In genomic region chr11:100297801-100298200, GRCm38 (mm10) we compare ENCODE assay signal across 8 mouse cellular contexts. TPM values are rescaled to one million over a fixed set of nuclear protein-coding genes. Genes with fewer than 3 reads are reported as not detected.
DNase-seq lines count a peak whose midpoint lies in the region; ATAC-seq and TF ChIP-seq lines count a peak whose summit lies in the region.

No protein-coding gene starts in this region.

- no peaks in the 10 kb centered on the region for H3K36me3 ChIP-seq in kidney, embryonic 16.5 days (ENCODE audit: insufficient read depth, low read length)
- no peaks in the 10 kb centered on the region for H3K36me3 ChIP-seq in G1E (replicated peaks)
- no peaks in the 10 kb centered on the region for H3K36me3 ChIP-seq in forebrain, embryonic 14.5 days (ENCODE audit: control insufficient read depth, insufficient read depth, low read length)
- H3K36me3 ChIP-seq in liver, embryonic 13.5 days = no peaks in the 10 kb centered on the region
- H3K36me3 ChIP-seq in stomach, embryonic 16.5 days (ENCODE audit: control insufficient read depth, insufficient read depth, low read length) = no peaks in the 10 kb centered on the region

- intact Hi-C loops in left cerebral cortex, postnatal 14 days (cut with DNase I) = loop anchor here (5.0 kb wide), 1 partner anchor 916 kb away; no protein-coding TSS in a partner anchor

- no peaks in the 10 kb centered on the region for H3K9me3 ChIP-seq in kidney, embryonic 16.5 days (ENCODE audit: low read length)
- no peaks in the 10 kb centered on the region for H3K9me3 ChIP-seq in G1E (replicated peaks)
- no peaks in the 10 kb centered on the region for H3K9me3 ChIP-seq in forebrain, embryonic 14.5 days (replicated peaks; ENCODE audit: control insufficient read depth, low read length)
- no peaks in the 10 kb centered on the region for H3K9me3 ChIP-seq in liver, embryonic 13.5 days (replicated peaks)
- H3K9me3 ChIP-seq in stomach, embryonic 16.5 days (replicated peaks; ENCODE audit: control insufficient read depth, low read length) = no peaks in the 10 kb centered on the region

- H3K4me1 ChIP-seq in kidney, embryonic 16.5 days (ENCODE audit: insufficient read depth, low read length) = 0 out of 2 replicates have a peak, but pooled peaks cover 4% of the 10 kb centered on the region
- peaks cover 5% of the 10 kb centered on the region; the same call in 1 of the 2 replicates for H3K4me1 ChIP-seq in G1E (ENCODE audit: insufficient read depth, low read depth, low read length)
- H3K4me1 ChIP-seq in forebrain, embryonic 14.5 days (ENCODE audit: control insufficient read depth, insufficient read depth, low read length) = no peaks in the 10 kb centered on the region; the same call in 1 of the 2 replicates
- H3K4me1 ChIP-seq in liver, embryonic 13.5 days (replicated peaks) = peaks cover 5% of the 10 kb centered on the region
- H3K4me1 ChIP-seq in stomach, embryonic 16.5 days (ENCODE audit: control insufficient read depth, insufficient read depth, low read length) = no peaks in the 10 kb centered on the region

- peak; percentile 47 for TF ChIP-seq CTCF in G1E (IDR thresholded peaks at IDR 0.05; ENCODE audit: low read depth, low read length)

- no peak overlapping the region for H3K4me3 ChIP-seq in kidney, embryonic 16.5 days (ENCODE audit: low read length)
- no peak overlapping the region for H3K4me3 ChIP-seq in G1E (ENCODE audit: low read depth, low read length)
- H3K4me3 ChIP-seq in forebrain, embryonic 14.5 days (ENCODE audit: low read depth, low read length) = no peak overlapping the region
- no peak overlapping the region; the same call in 1 of the 2 replicates for H3K4me3 ChIP-seq in liver, embryonic 13.5 days (replicated peaks)
- no peak overlapping the region for H3K4me3 ChIP-seq in stomach, embryonic 16.5 days (replicated peaks; ENCODE audit: low read length)

- no peak overlapping the region for H3K27ac ChIP-seq in kidney, embryonic 16.5 days (ENCODE audit: low read length)
- H3K27ac ChIP-seq in forebrain, embryonic 14.5 days (ENCODE audit: low read depth, low read length) = no peak overlapping the region
- H3K27ac ChIP-seq in liver, embryonic 13.5 days = no peak overlapping the region
- no peak overlapping the region for H3K27ac ChIP-seq in stomach, embryonic 16.5 days (ENCODE audit: low read length)

- ATAC-seq in kidney, embryonic 16.5 days (ENCODE audit: low FRiP score, low TSS enrichment) = no peak
- ATAC-seq in G1E (ENCODE audit: extremely low read depth, insufficient number of reproducible peaks, low FRiP score, poor library complexity, severe bottlenecking) = no peak
- no peak for ATAC-seq in forebrain, embryonic 14.5 days
- ATAC-seq in liver, embryonic 13.5 days (ENCODE audit: low read depth) = no peak
- ATAC-seq in stomach, embryonic 16.5 days (ENCODE audit: insufficient read depth, low FRiP score) = no peak

- WGBS in kidney, embryonic 16.5 days = 35% methylated on average over 5 of the region's 5 CpGs
- 39% methylated on average over 5 of the region's 5 CpGs for WGBS in forebrain, embryonic 14.5 days
- whole genome bisulfite sequencing in liver, embryonic 13.5 days (ENCODE audit: insufficient replicate concordance) = 29% methylated on average over 5 of the region's 5 CpGs
- 23% methylated on average over 5 of the region's 5 CpGs for WGBS in stomach, embryonic 16.5 days

- H3K27me3 ChIP-seq in kidney, embryonic 16.5 days (ENCODE audit: insufficient read depth, low read length) = no peaks in the 10 kb centered on the region
- peaks cover 12% of the 10 kb centered on the region for H3K27me3 ChIP-seq in G1E (ENCODE audit: insufficient read depth, low read length)
- no peaks in the 10 kb centered on the region for H3K27me3 ChIP-seq in forebrain, embryonic 14.5 days (replicated peaks; ENCODE audit: control insufficient read depth, insufficient read depth, low read length)
- no peaks in the 10 kb centered on the region for H3K27me3 ChIP-seq in liver, embryonic 13.5 days
- H3K27me3 ChIP-seq in stomach, embryonic 16.5 days (ENCODE audit: control insufficient read depth, insufficient read depth, low read length) = no peaks in the 10 kb centered on the region

- peak overlapping the region; percentile 15; the same call in 1 of the 2 replicates for H3K9ac ChIP-seq in kidney, embryonic 16.5 days (replicated peaks; ENCODE audit: low read length)
- H3K9ac ChIP-seq in forebrain, embryonic 14.5 days (ENCODE audit: low read length) = no peak overlapping the region
- no peak overlapping the region; the same call in 1 of the 2 replicates for H3K9ac ChIP-seq in liver, embryonic 13.5 days
- no peak overlapping the region for H3K9ac ChIP-seq in stomach, embryonic 16.5 days (ENCODE audit: low read length)

- no peak for DNase-seq in kidney, adult 18-20 months
- no peak for DNase-seq in G1E (ENCODE audit: low spot score)
- DNase-seq in forebrain, embryonic 14.5 days (ENCODE audit: low spot score) = no peak
- DNase-seq in liver, embryonic 13.5 days = no peak
- DNase-seq in urinary bladder, postnatal 36 days (ENCODE audit: low spot score in 2 of 2) = no peak
- no peak for DNase-seq in left cerebral cortex, postnatal 14 days (ENCODE audit: low spot score in 2 of 2)

- peak overlapping the region; percentile 42 for H3K4me2 ChIP-seq in kidney, embryonic 16.5 days (replicated peaks; ENCODE audit: low read depth, low read length)
- H3K4me2 ChIP-seq in forebrain, embryonic 14.5 days (ENCODE audit: low read length) = peak overlapping the region; percentile 33; the same call in 1 of the 2 replicates
- H3K4me2 ChIP-seq in liver, embryonic 13.5 days = peak overlapping the region; percentile 54
- H3K4me2 ChIP-seq in stomach, embryonic 16.5 days (ENCODE audit: low read depth, low read length) = peak overlapping the region; percentile 40

RNA-seq across cellular contexts. Expression of gene Eif1, which starts 21.9 kb away (rescaled TPM):
- polyA plus RNA-seq in kidney, embryonic 16.5 days (2015; fragmentation: Nextera tagmentation; extraction: Ambion mirVana) = 1,403 and 1,568 TPM in 2 replicates
- total RNA-seq in G1E (2014; fragmentation: Nextera tagmentation) (916 and 1,324 TPM in 2 replicates), G1E (2017) (235 and 344 TPM in 2 replicates)
- polyA plus RNA-seq in G1E (2012) = 514 and 548 TPM in 2 replicates
- 1,289 and 1,493 TPM in 2 replicates for polyA plus RNA-seq in forebrain, embryonic 14.5 days (2014; fragmentation: Nextera tagmentation; extraction: Ambion mirVana)
- polyA plus RNA-seq in liver, embryonic 13.5 days (2015; fragmentation: Nextera tagmentation; extraction: Ambion mirVana) = 1,883 and 1,943 TPM in 2 replicates
- polyA plus RNA-seq in stomach, embryonic 16.5 days (2015; fragmentation: Nextera tagmentation; extraction: Ambion mirVana) = 1,614 and 1,638 TPM in 2 replicates
- 100 to 1,000 TPM; 803 to 821 TPM for total RNA-seq in left cerebral cortex, postnatal 14 days (2021)

RNA-seq across cellular contexts. Expression of gene Krt42, which starts 28.1 kb away (rescaled TPM):
- polyA plus RNA-seq in kidney, embryonic 16.5 days (2015; fragmentation: Nextera tagmentation; extraction: Ambion mirVana) = not detected in 2 replicates
- total RNA-seq in G1E (2014; fragmentation: Nextera tagmentation) (not detected in 2 replicates), G1E (2017) (0.11 TPM in 1 of 2 replicates, not detected in the other)
- not detected in 2 replicates for polyA plus RNA-seq in G1E (2012)
- 0.21 TPM in 1 of 2 replicates, not detected in the other for polyA plus RNA-seq in forebrain, embryonic 14.5 days (2014; fragmentation: Nextera tagmentation; extraction: Ambion mirVana)
- not detected in 2 replicates for polyA plus RNA-seq in liver, embryonic 13.5 days (2015; fragmentation: Nextera tagmentation; extraction: Ambion mirVana)
- polyA plus RNA-seq in stomach, embryonic 16.5 days (2015; fragmentation: Nextera tagmentation; extraction: Ambion mirVana) = not detected in 2 replicates
- total RNA-seq in left cerebral cortex, postnatal 14 days (2021) = not detected

RNA-seq across cellular contexts. Expression of gene Gast, which starts 36.4 kb away (rescaled TPM):
- polyA plus RNA-seq in kidney, embryonic 16.5 days (2015; fragmentation: Nextera tagmentation; extraction: Ambion mirVana) = not detected in 2 replicates
- not detected in 2 replicates for total RNA-seq in G1E (2014; fragmentation: Nextera tagmentation)
- not detected in 2 replicates for total RNA-seq in G1E (2017)
- not detected in 2 replicates for polyA plus RNA-seq in G1E (2012)
- 0.43 and 0.93 TPM in 2 replicates for polyA plus RNA-seq in forebrain, embryonic 14.5 days (2014; fragmentation: Nextera tagmentation; extraction: Ambion mirVana)
- polyA plus RNA-seq in liver, embryonic 13.5 days (2015; fragmentation: Nextera tagmentation; extraction: Ambion mirVana) = not detected in 2 replicates
- polyA plus RNA-seq in stomach, embryonic 16.5 days (2015; fragmentation: Nextera tagmentation; extraction: Ambion mirVana) = 10.8 and 13.3 TPM in 2 replicates
- not detected for total RNA-seq in left cerebral cortex, postnatal 14 days (2021)

RNA-seq across cellular contexts. Expression of gene Krt17, which starts 37.0 kb away (rescaled TPM):
- 0.30 and 0.32 TPM in 2 replicates for polyA plus RNA-seq in kidney, embryonic 16.5 days (2015; fragmentation: Nextera tagmentation; extraction: Ambion mirVana)
- total RNA-seq in G1E (2014; fragmentation: Nextera tagmentation) (not detected in 2 replicates), G1E (2017) (not detected in 2 replicates)
- 0.07 TPM in 2 replicates for polyA plus RNA-seq in G1E (2012)
- polyA plus RNA-seq in forebrain, embryonic 14.5 days (2014; fragmentation: Nextera tagmentation; extraction: Ambion mirVana) = 0.14 and 0.23 TPM in 2 replicates
- polyA plus RNA-seq in liver, embryonic 13.5 days (2015; fragmentation: Nextera tagmentation; extraction: Ambion mirVana) = 0.41 and 0.62 TPM in 2 replicates
- polyA plus RNA-seq in stomach, embryonic 16.5 days (2015; fragmentation: Nextera tagmentation; extraction: Ambion mirVana) = 34.0 and 45.6 TPM in 2 replicates
- total RNA-seq in left cerebral cortex, postnatal 14 days (2021) = not detected

RNA-seq across cellular contexts. Expression of gene Krt16, which starts 49.1 kb away (rescaled TPM):
- polyA plus RNA-seq in kidney, embryonic 16.5 days (2015; fragmentation: Nextera tagmentation; extraction: Ambion mirVana) = not detected in 2 replicates
- total RNA-seq in G1E (2014; fragmentation: Nextera tagmentation) (not detected in 2 replicates), G1E (2017) (0.05 TPM in 1 of 2 replicates, not detected in the other)
- not detected in 2 replicates for polyA plus RNA-seq in G1E (2012)
- not detected in 2 replicates for polyA plus RNA-seq in forebrain, embryonic 14.5 days (2014; fragmentation: Nextera tagmentation; extraction: Ambion mirVana)
- polyA plus RNA-seq in liver, embryonic 13.5 days (2015; fragmentation: Nextera tagmentation; extraction: Ambion mirVana) = not detected in 2 replicates
- polyA plus RNA-seq in stomach, embryonic 16.5 days (2015; fragmentation: Nextera tagmentation; extraction: Ambion mirVana) = 1.6 and 2.2 TPM in 2 replicates
- total RNA-seq in left cerebral cortex, postnatal 14 days (2021) = not detected
